Mouse (Mus musculus): Measurements from ENCODE around the gene Gpt2.

- TF ChIP-seq GATA1 (IDR thresholded peaks at IDR 0.05; ENCODE audit: borderline replicate concordance, low read length) (no peak), CTCF (IDR thresholded peaks at IDR 0.05; ENCODE audit: low read depth, low read length) (no peak), TAL1 (conservative IDR thresholded peaks at IDR 0.05; ENCODE audit: low read depth, low read length) (no peak)
Observed at GRCm38 (mm10) chr8:85502381-85502780, 10.0 kb downstream of the Gpt2 start.
